Mouse (Mus musculus) telencephalon, adult 2 months (tissue): ENCODE measurements at regions not wholly inside any gene's neighbourhood (a gene's known extent, or its start where the extent isn't known, plus 50 kb on each side); places are given as distances from the start of the nearest gene placed in this dataset.

ENCODE experiments used
- DNase-seq: peaks from one replicate; pipeline ENCODE4 v3.0.0-alpha.2; 2011; ENCODE audit warnings: low read depth, low spot score

DNA sequence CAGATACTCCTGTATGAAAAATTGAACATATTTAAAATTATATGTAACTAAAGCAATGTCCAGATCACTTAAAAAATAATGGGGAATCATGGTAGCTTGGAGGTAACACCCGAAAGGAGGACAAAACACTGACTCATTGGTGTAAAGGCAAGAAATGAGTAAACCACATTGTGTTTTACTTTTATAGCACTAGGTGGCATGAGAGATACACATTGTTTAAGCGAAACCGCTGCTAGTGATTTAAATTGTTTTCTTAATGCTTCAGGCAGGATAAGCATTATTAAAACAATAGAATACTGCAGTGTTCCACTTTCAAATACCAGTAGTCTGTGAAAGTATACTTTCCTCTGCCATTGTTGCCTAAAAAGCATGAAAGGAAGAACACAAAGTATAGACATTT, 158.5 kb upstream of the 4930595M18Rik start:
- peak; percentile 6 for DNase-seq
